Mouse (Mus musculus): Measurements from ENCODE around the gene Mfap2. TPM values are rescaled to one million over a fixed set of nuclear protein-coding genes. Genes with fewer than 3 reads are reported as not detected.
A peak's percentile ranks its signal among the peaks of the same experiment; 100 is the strongest.

Gene Mfap2
- polyA plus RNA-seq, 1 experiment from 2014 or later: 20.3 TPM

DNA sequence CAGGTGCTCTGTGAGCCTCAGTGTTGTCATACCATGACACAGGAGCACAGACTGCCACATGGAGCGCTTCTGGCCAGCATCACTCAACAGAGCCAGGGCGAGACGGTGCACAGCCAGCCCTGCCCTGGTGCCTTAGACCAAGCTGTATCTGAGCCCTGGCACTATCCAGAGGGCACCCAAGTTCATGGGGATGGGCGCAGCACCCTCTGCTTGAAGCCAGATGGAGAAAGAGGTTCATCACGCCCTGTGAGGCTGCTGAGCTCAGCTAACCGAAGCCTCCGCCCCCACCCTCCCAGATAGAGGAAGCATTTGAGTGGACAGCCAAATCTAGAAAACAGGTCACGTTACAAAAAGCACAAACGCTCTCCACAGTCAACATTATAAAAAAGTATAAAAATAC lies 6.1 kb downstream of the Mfap2 start:
- Histone ChIP-seq H3K4me2 (ENCODE audit: low read depth, low read length) (no peak overlapping the region), H3K27me3 (ENCODE audit: control insufficient read depth, insufficient read depth, low read depth, low read length) (peaks cover 7% of the 10 kb centered on the region), H3K4me1 (ENCODE audit: control insufficient read depth, low read depth, low read length) (no peaks in the 10 kb centered on the region), H3K9me3 (replicated peaks; ENCODE audit: control insufficient read depth, low read length) (no peaks in the 10 kb centered on the region), H3K9ac (ENCODE audit: low read depth, low read length) (no peak overlapping the region), H3K36me3 (ENCODE audit: control insufficient read depth, insufficient read depth) (no peaks in the 10 kb centered on the region), H3K4me3 (ENCODE audit: low read depth, low read length) (no peak overlapping the region), H3K27ac (ENCODE audit: low read length) (no peak overlapping the region)
- 56% methylated on average over 9 of the region's 9 CpGs for WGBS (ENCODE audit: insufficient replicate concordance)
- no peak for ATAC-seq (ENCODE audit: low read depth)

- WGBS (ENCODE audit: insufficient replicate concordance): 80% methylated on average over 29 of the region's 29 CpGs
Observed at GRCm38 (mm10) chr4:141017657-141018436, 7.6 kb downstream of the Mfap2 start.

DNA sequence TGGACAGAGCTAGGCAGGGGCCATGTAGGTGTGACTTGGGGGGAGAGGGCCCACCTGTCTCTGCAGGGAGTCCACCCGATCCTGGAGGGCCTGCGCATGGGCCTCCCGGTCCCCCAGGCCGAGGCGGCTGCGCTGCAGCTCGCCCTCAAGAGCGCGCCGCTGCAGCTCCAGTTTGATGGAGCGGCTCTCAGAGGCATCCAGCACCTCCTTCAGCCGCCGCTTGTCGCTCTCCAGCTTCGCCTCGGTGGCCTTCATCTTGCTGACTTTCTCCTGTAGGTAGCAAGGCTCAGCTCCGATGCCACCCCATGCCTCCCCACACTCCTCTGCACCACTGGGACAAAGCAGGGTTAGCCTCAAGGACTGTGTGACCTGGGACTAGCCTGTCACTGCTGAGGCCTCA lies 10.0 kb downstream of the Mfap2 start:
- H3K36me3 ChIP-seq (ENCODE audit: control insufficient read depth, insufficient read depth): no peaks in the 10 kb centered on the region
- no peak overlapping the region for H3K4me2 ChIP-seq (ENCODE audit: low read depth, low read length)
- no peak overlapping the region for H3K4me3 ChIP-seq (ENCODE audit: low read depth, low read length)

More at GRCm38 (mm10) chr4:141017657-141018436, 7.6 kb downstream of the Mfap2 start:
- H3K4me2 ChIP-seq (ENCODE audit: low read depth, low read length): no peak overlapping the region
- no peak overlapping the region for H3K4me3 ChIP-seq (ENCODE audit: low read depth, low read length)
- H3K36me3 ChIP-seq (ENCODE audit: control insufficient read depth, insufficient read depth): no peaks in the 10 kb centered on the region
- H3K9ac ChIP-seq (ENCODE audit: low read depth, low read length): no peak overlapping the region
- no peaks in the 10 kb centered on the region for H3K4me1 ChIP-seq (ENCODE audit: control insufficient read depth, low read depth, low read length)
- no peaks in the 10 kb centered on the region for H3K27me3 ChIP-seq (ENCODE audit: control insufficient read depth, insufficient read depth, low read depth, low read length)
- ATAC-seq (ENCODE audit: low read depth): no peak
- no peaks in the 10 kb centered on the region for H3K9me3 ChIP-seq (replicated peaks; ENCODE audit: control insufficient read depth, low read length)
- no peak overlapping the region for H3K27ac ChIP-seq (ENCODE audit: low read length)

DNA sequence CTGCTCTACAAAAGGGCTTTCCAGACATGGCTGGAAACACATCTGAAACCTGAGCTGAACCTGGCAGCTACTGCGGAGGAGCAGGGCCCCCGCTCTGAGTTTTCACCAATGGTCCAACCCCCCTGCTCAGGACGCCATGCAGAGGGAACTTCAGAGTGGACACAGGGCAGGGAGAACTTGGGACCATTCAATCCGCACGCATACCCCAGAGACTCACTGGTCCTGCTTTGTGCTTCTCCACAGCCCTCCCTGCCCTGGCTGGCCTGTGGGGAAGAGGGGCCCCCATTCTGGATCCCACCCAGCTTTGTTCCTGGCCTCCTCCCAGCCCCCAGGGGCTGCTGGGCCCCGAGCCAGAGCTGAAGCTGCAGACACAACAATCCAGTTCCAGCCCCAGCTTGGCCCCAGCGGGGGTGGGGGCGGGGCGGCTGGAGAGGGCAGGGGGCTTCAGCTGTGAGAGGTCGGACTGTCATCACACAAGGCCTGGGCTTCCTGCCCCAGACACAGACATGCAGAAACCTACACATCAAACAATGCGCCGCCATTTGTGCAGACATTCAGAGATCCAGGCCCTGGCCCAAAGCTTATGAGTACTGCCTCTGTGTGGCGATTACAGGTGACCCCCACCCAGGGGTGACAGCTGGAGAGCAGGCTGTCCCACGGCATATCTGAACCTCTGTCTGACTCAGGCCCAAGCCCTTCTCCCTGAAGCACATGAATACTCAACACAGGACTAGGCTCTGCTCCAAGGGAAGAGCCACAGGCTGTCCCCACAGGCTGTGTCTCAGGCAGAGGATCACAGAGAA lies 10.8 kb downstream of the Mfap2 start:
- Histone ChIP-seq H3K9ac (ENCODE audit: low read depth, low read length) (no peak overlapping the region), H3K4me1 (ENCODE audit: control insufficient read depth, low read depth, low read length) (no peaks in the 10 kb centered on the region), H3K9me3 (replicated peaks; ENCODE audit: control insufficient read depth, low read length) (no peaks in the 10 kb centered on the region), H3K36me3 (ENCODE audit: control insufficient read depth, insufficient read depth) (no peaks in the 10 kb centered on the region), H3K27me3 (ENCODE audit: control insufficient read depth, insufficient read depth, low read depth, low read length) (no peaks in the 10 kb centered on the region), H3K4me2 (ENCODE audit: low read depth, low read length) (no peak overlapping the region), H3K27ac (ENCODE audit: low read length) (no peak overlapping the region), H3K4me3 (ENCODE audit: low read depth, low read length) (no peak overlapping the region)
- ATAC-seq (ENCODE audit: low read depth): no peak
- 62% methylated on average over 14 of the region's 14 CpGs for WGBS (ENCODE audit: insufficient replicate concordance)

More for the DNA sequence above, 10.0 kb downstream of the Mfap2 start:
- Histone ChIP-seq H3K4me1 (ENCODE audit: control insufficient read depth, low read depth, low read length) (no peaks in the 10 kb centered on the region), H3K9me3 (replicated peaks; ENCODE audit: control insufficient read depth, low read length) (no peaks in the 10 kb centered on the region), H3K9ac (ENCODE audit: low read depth, low read length) (no peak overlapping the region), H3K27me3 (ENCODE audit: control insufficient read depth, insufficient read depth, low read depth, low read length) (no peaks in the 10 kb centered on the region), H3K27ac (ENCODE audit: low read length) (no peak overlapping the region)
- 77% methylated on average over 17 of the region's 17 CpGs for WGBS (ENCODE audit: insufficient replicate concordance)
- no peak for ATAC-seq (ENCODE audit: low read depth)

- Histone ChIP-seq H3K4me2 (ENCODE audit: low read depth, low read length) (no peak overlapping the region), H3K4me3 (ENCODE audit: low read depth, low read length) (no peak overlapping the region), H3K9me3 (replicated peaks; ENCODE audit: control insufficient read depth, low read length) (no peaks in the 10 kb centered on the region), H3K4me1 (ENCODE audit: control insufficient read depth, low read depth, low read length) (no peaks in the 10 kb centered on the region), H3K36me3 (ENCODE audit: control insufficient read depth, insufficient read depth) (no peaks in the 10 kb centered on the region), H3K27ac (ENCODE audit: low read length) (no peak overlapping the region), H3K27me3 (ENCODE audit: control insufficient read depth, insufficient read depth, low read depth, low read length) (no peaks in the 10 kb centered on the region), H3K9ac (ENCODE audit: low read depth, low read length) (no peak overlapping the region)
- WGBS (ENCODE audit: insufficient replicate concordance): 75% methylated on average over 11 of the region's 11 CpGs
- no peak for ATAC-seq (ENCODE audit: low read depth)
Observed at GRCm38 (mm10) chr4:141021614-141021929, 11.4 kb downstream of the Mfap2 start.

DNA sequence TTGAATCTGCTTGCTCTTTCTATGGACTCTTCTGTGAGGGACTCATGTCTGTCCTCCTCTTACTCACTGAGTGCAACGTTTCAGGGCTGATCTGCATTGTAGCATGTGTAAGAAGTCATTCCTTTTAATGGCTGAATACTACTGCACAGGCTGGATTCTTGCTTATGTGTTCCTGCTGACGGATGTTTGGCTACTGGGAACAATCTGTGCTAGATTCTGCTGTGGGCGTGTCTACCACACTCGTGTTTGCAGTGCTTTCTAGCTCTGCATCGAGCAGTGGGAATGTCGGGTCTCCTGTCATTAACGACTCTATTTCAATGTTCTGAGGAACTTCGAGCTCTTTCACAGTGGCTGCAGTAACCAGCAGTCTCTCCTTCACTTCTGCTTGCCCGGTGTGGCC lies 13.8 kb downstream of the Mfap2 start:
- no peaks in the 10 kb centered on the region for H3K27me3 ChIP-seq (ENCODE audit: control insufficient read depth, insufficient read depth, low read depth, low read length)
- H3K9ac ChIP-seq (ENCODE audit: low read depth, low read length): no peak overlapping the region
- H3K27ac ChIP-seq (ENCODE audit: low read length): no peak overlapping the region
- H3K4me2 ChIP-seq (ENCODE audit: low read depth, low read length): no peak overlapping the region
- no peak for ATAC-seq (ENCODE audit: low read depth)
- H3K4me3 ChIP-seq (ENCODE audit: low read depth, low read length): no peak overlapping the region
- 49% methylated on average over 9 of the region's 9 CpGs for WGBS (ENCODE audit: insufficient replicate concordance)
- H3K9me3 ChIP-seq (replicated peaks; ENCODE audit: control insufficient read depth, low read length): no peaks in the 10 kb centered on the region
- no peaks in the 10 kb centered on the region for H3K4me1 ChIP-seq (ENCODE audit: control insufficient read depth, low read depth, low read length)
- no peaks in the 10 kb centered on the region for H3K36me3 ChIP-seq (ENCODE audit: control insufficient read depth, insufficient read depth)

GRCm38 (mm10) chr4:141024992-141025391 lies 14.8 kb downstream of the Mfap2 start:
- H3K4me1 ChIP-seq (ENCODE audit: control insufficient read depth, low read depth, low read length): no peaks in the 10 kb centered on the region
- H3K27me3 ChIP-seq (ENCODE audit: control insufficient read depth, insufficient read depth, low read depth, low read length): no peaks in the 10 kb centered on the region
- H3K9ac ChIP-seq (ENCODE audit: low read depth, low read length): no peak overlapping the region
- 74% methylated on average over 27 of the region's 27 CpGs for WGBS (ENCODE audit: insufficient replicate concordance)
- no peak overlapping the region for H3K4me3 ChIP-seq (ENCODE audit: low read depth, low read length)
- H3K27ac ChIP-seq (ENCODE audit: low read length): no peak overlapping the region
- no peaks in the 10 kb centered on the region for H3K9me3 ChIP-seq (replicated peaks; ENCODE audit: control insufficient read depth, low read length)
- peak; percentile 31 for ATAC-seq (ENCODE audit: low read depth)
- no peak overlapping the region for H3K4me2 ChIP-seq (ENCODE audit: low read depth, low read length)
- H3K36me3 ChIP-seq (ENCODE audit: control insufficient read depth, insufficient read depth): no peaks in the 10 kb centered on the region

- WGBS (ENCODE audit: insufficient replicate concordance): 83% methylated on average over 18 of the region's 18 CpGs
- Histone ChIP-seq H3K36me3 (ENCODE audit: control insufficient read depth, insufficient read depth) (no peaks in the 10 kb centered on the region), H3K27me3 (ENCODE audit: control insufficient read depth, insufficient read depth, low read depth, low read length) (no peaks in the 10 kb centered on the region), H3K27ac (ENCODE audit: low read length) (no peak overlapping the region), H3K9ac (ENCODE audit: low read depth, low read length) (no peak overlapping the region), H3K4me3 (ENCODE audit: low read depth, low read length) (no peak overlapping the region), H3K4me2 (ENCODE audit: low read depth, low read length) (no peak overlapping the region), H3K4me1 (ENCODE audit: control insufficient read depth, low read depth, low read length) (peaks cover 3% of the 10 kb centered on the region; the same call in 1 of the 2 replicates), H3K9me3 (replicated peaks; ENCODE audit: control insufficient read depth, low read length) (no peaks in the 10 kb centered on the region)
- no peak for ATAC-seq (ENCODE audit: low read depth)
Observed at GRCm38 (mm10) chr4:141030541-141031206, 20.5 kb downstream of the Mfap2 start.

Measured in liver, embryonic 16.5 days (tissue).